Mouse (Mus musculus) hematopoietic stem cell, adult 5-6 weeks (primary cell): ENCODE measurements around the gene Dph2. TPM values are rescaled to one million over a fixed set of nuclear protein-coding genes. Genes with fewer than 3 reads are reported as not detected.

ENCODE experiments used
- ATAC-seq, 2 experiments: fragments of 125-278 bp in 1 of 2; replicated peaks in 1 of 2; 2 replicates each; pipeline ENCODE4 v1.8.0; 2016 to 2017; ENCODE audit warnings: inconsistent platforms in 2 of 2, mild to moderate bottlenecking in 2 of 2, moderate number of reproducible peaks in 2 of 2, low read depth in 1 of 2, moderate TSS enrichment in 1 of 2; ENCODE audit not compliant: low FRiP score in 2 of 2, poor library complexity in 2 of 2, severe bottlenecking in 2 of 2, insufficient read depth in 1 of 2, low TSS enrichment in 1 of 2
- total RNA-seq: library from RNA; stranded (forward); fragments of 172-1452, 232-1000 nt; gene quantifications from 2 replicates; pipeline ENCODE4 v1.2.3, GENCODE M21; 2017

The Dph2 gene
- total RNA-seq, 1 experiment from 2014 or later: 6.0 TPM

GRCm38 (mm10) chr4:117886644-117887043 is 5.2 kb downstream of the Dph2 start:
- ATAC-seq: peak; percentile 12 to 41; a peak in 1 of 4 replicates

- no peak; a peak in 1 of 4 replicates for ATAC-seq
Observed at GRCm38 (mm10) chr4:117885994-117886393, 5.8 kb downstream of the Dph2 start.

- ATAC-seq: no peak
Observed at GRCm38 (mm10) chr4:117885093-117885492, 6.7 kb downstream of the Dph2 start.

- no peak for ATAC-seq
Observed at GRCm38 (mm10) chr4:117884146-117884545, 7.7 kb downstream of the Dph2 start.

- ATAC-seq: no peak
Observed at GRCm38 (mm10) chr4:117882701-117883691, 8.8 kb downstream of the Dph2 start, which contains the start of gene B4galt2. Gene B4galt2, minus strand, starts transcription at chr4:117883487.

GRCm38 (mm10) chr4:117878703-117879102 is 13.1 kb downstream of the Dph2 start:
- ATAC-seq: no peak

GRCm38 (mm10) chr4:117878301-117878700 is 13.5 kb downstream of the Dph2 start:
- no peak for ATAC-seq

GRCm38 (mm10) chr4:117873615-117874014 is 18.2 kb downstream of the Dph2 start:
- no peak for ATAC-seq

- no peak for ATAC-seq
Observed at GRCm38 (mm10) chr4:117872471-117872886, 19.4 kb downstream of the Dph2 start, which contains the start of gene Ccdc24. Gene Ccdc24, minus strand, starts transcription at chr4:117872557.

GRCm38 (mm10) chr4:117871787-117872186 is 20.0 kb downstream of the Dph2 start:
- no peak for ATAC-seq

- no peak for ATAC-seq
Observed at GRCm38 (mm10) chr4:117870437-117870836, 21.4 kb downstream of the Dph2 start.

- no peak for ATAC-seq
Observed at GRCm38 (mm10) chr4:117869317-117869716, 22.5 kb downstream of the Dph2 start.

GRCm38 (mm10) chr4:117867823-117868222 is 24.0 kb downstream of the Dph2 start:
- peak; percentile 51 to 55; a peak in 2 of 4 replicates for ATAC-seq

GRCm38 (mm10) chr4:117867000-117867399 is 24.8 kb downstream of the Dph2 start:
- peak in 1 of 2 experiments; percentile 12; a peak in 1 of 4 replicates for ATAC-seq

- ATAC-seq: peak; percentile 36 to 39; a peak in 3 of 4 replicates
Observed at GRCm38 (mm10) chr4:117866083-117866482, 25.7 kb downstream of the Dph2 start.

GRCm38 (mm10) chr4:117862823-117863222 is 29.0 kb downstream of the Dph2 start:
- no peak for ATAC-seq

- ATAC-seq: no peak
Observed at GRCm38 (mm10) chr4:117860570-117860969, 31.3 kb downstream of the Dph2 start.

GRCm38 (mm10) chr4:117858794-117859193 is 33.0 kb downstream of the Dph2 start:
- ATAC-seq: peak; percentile 32 to 57; a peak in 2 of 4 replicates
